Mouse (Mus musculus) limb, embryonic 14.5 days (tissue): ENCODE measurements at regions not wholly inside any gene's neighbourhood (a gene's known extent, or its start where the extent isn't known, plus 50 kb on each side); places are given as distances from the start of the nearest gene placed in this dataset.
"Not testable (repeated sequence)": the region's sequence is repeated elsewhere in the genome, so short reads cannot be mapped to it uniquely, and the experiment has no call there.

Source experiments
- ATAC-seq: fragments of 200-750 bp; cut with Nextera tagmentation; 2 replicates; pipeline ENCODE4 v1.8.0; 2017; ENCODE audit warnings: low read depth, moderate number of reproducible peaks, moderate TSS enrichment; ENCODE audit not compliant: low FRiP score
- DNase-seq: peaks from one replicate; pipeline ENCODE4 v3.0.0-alpha.2; 2015; ENCODE audit warnings: low spot score
- H3K27ac ChIP-seq: fragments of 300-500 bp; sonication (generic); replicated peaks from 2 replicates; pipeline ENCODE4 v1.5.1; 2014; ENCODE audit warnings: low read depth, mild to moderate bottlenecking, low read length, moderate library complexity, mixed read lengths
- H3K27me3 ChIP-seq: fragments of 300-500 bp; sonication (generic); 2 replicates; pipeline ENCODE4 v1.6.1; 2014; ENCODE audit warnings: low read length, mixed read lengths; ENCODE audit not compliant: control insufficient read depth, insufficient read depth
- H3K36me3 ChIP-seq: fragments of 300-500 bp; sonication (generic); 2 replicates; pipeline ENCODE4 v1.6.1; 2014; ENCODE audit warnings: mild to moderate bottlenecking, low read length, moderate library complexity, mixed read lengths; ENCODE audit not compliant: control insufficient read depth, insufficient read depth
- H3K4me1 ChIP-seq: fragments of 300-500 bp; sonication (generic); 2 replicates; pipeline ENCODE4 v1.6.1; 2014; ENCODE audit warnings: antibody characterized with exemption, low read length, mixed read lengths; ENCODE audit not compliant: control insufficient read depth, insufficient read depth
- H3K4me2 ChIP-seq: fragments of 300-500 bp; sonication (generic); replicated peaks from 2 replicates; pipeline ENCODE4 v1.6.1; 2014; ENCODE audit warnings: low read depth, mild to moderate bottlenecking, low read length, moderate library complexity; ENCODE audit not compliant: severe bottlenecking
- H3K4me3 ChIP-seq: fragments of 300-500 bp; sonication (generic); replicated peaks from 2 replicates; pipeline ENCODE4 v1.5.1; 2014; ENCODE audit warnings: low read length
- H3K9ac ChIP-seq: fragments of 300-500 bp; sonication (generic); 2 replicates; pipeline ENCODE4 v1.6.1; 2014; ENCODE audit warnings: mild to moderate bottlenecking, low read depth, low read length, moderate library complexity; ENCODE audit not compliant: severe bottlenecking
- H3K9me3 ChIP-seq: fragments of 300-500 bp; sonication (generic); 2 replicates; pipeline ENCODE4 v1.6.1; 2016; ENCODE audit warnings: low read length; ENCODE audit not compliant: control insufficient read depth
- POLR2A ChIP-seq: fragments of 200-500 bp; IDR thresholded peaks from 2 replicates; pipeline ENCODE4 v1.8.0; 2012; ENCODE audit warnings: inconsistent platforms, mild to moderate bottlenecking, moderate library complexity, borderline replicate concordance; ENCODE audit not compliant: insufficient read depth, insufficient read length; ENCODE audit errors: extremely low read depth
- WGBS: fragments of 180-500 bp; shearing (Covaris S2); extraction: QIAGEN DNeasy Blood & Tissue Kit; methylation state at CpG from one replicate; pipeline ENCODE4 v1.1.7; 2014; 5-methylcytosine and 5-hydroxymethylcytosine counted together

GRCm38 (mm10) chr19:19770990-19771389 is 619.8 kb downstream of the Anxa1 start:
- no peak for DNase-seq
- no peak for ATAC-seq

GRCm38 (mm10) chr19:19750069-19750599 is 639.1 kb upstream of the Rorb start:
- H3K27me3 ChIP-seq, ATAC-seq, H3K9ac ChIP-seq, H3K4me2 ChIP-seq, H3K9me3 ChIP-seq, H3K4me1 ChIP-seq, H3K36me3 ChIP-seq, H3K4me3 ChIP-seq, DNase-seq, H3K27ac ChIP-seq: not testable (repeated sequence)
- 83% methylated on average over 3 of the region's 3 CpGs for WGBS

More at GRCm38 (mm10) chr19:19770990-19771389, 619.8 kb downstream of the Anxa1 start:
- no peak overlapping the region for H3K27ac ChIP-seq
- no peak overlapping the region for H3K4me3 ChIP-seq
- no peaks in the 10 kb centered on the region for H3K36me3 ChIP-seq
- 43% methylated on average over 1 of the region's 1 CpGs for WGBS
- no peaks in the 10 kb centered on the region for H3K27me3 ChIP-seq
- no peak overlapping the region for H3K4me2 ChIP-seq
- H3K9ac ChIP-seq: no peak overlapping the region
- TF ChIP-seq POLR2A: no peak
- no peaks in the 10 kb centered on the region for H3K9me3 ChIP-seq
- H3K4me1 ChIP-seq: no peaks in the 10 kb centered on the region

GRCm38 (mm10) chr19:19747821-19748488 is 637.0 kb upstream of the Rorb start:
- no peak for TF ChIP-seq POLR2A
- no peaks in the 10 kb centered on the region for H3K36me3 ChIP-seq
- DNase-seq (no peak), ATAC-seq (no peak)
- no peak overlapping the region for H3K9ac ChIP-seq
- no peak overlapping the region for H3K4me2 ChIP-seq
- no peak overlapping the region for H3K4me3 ChIP-seq
- H3K27ac ChIP-seq: no peak overlapping the region
- no peaks in the 10 kb centered on the region for H3K9me3 ChIP-seq
- no peaks in the 10 kb centered on the region for H3K27me3 ChIP-seq
- WGBS: 60% methylated on average over 7 of the region's 7 CpGs
- no peaks in the 10 kb centered on the region for H3K4me1 ChIP-seq

- no peaks in the 10 kb centered on the region for H3K4me1 ChIP-seq
- H3K27me3 ChIP-seq: no peaks in the 10 kb centered on the region
- no peak overlapping the region for H3K4me2 ChIP-seq
- DNase-seq (no peak), ATAC-seq (no peak)
- H3K36me3 ChIP-seq: no peaks in the 10 kb centered on the region
- no peak overlapping the region for H3K27ac ChIP-seq
- H3K4me3 ChIP-seq: no peak overlapping the region
- no peak for TF ChIP-seq POLR2A
- no peak overlapping the region for H3K9ac ChIP-seq
- 64% methylated on average over 4 of the region's 4 CpGs for WGBS
- no peaks in the 10 kb centered on the region for H3K9me3 ChIP-seq
These were observed 608.9 kb upstream of the Rorb start for GRCm38 (mm10) chr19:19719939-19720338.
